Mouse (Mus musculus): ENCODE measurements at regions not wholly inside any gene's neighbourhood (a gene's known extent, or its start where the extent isn't known, plus 50 kb on each side); places are given as distances from the start of the nearest gene placed in this dataset.

DNA sequence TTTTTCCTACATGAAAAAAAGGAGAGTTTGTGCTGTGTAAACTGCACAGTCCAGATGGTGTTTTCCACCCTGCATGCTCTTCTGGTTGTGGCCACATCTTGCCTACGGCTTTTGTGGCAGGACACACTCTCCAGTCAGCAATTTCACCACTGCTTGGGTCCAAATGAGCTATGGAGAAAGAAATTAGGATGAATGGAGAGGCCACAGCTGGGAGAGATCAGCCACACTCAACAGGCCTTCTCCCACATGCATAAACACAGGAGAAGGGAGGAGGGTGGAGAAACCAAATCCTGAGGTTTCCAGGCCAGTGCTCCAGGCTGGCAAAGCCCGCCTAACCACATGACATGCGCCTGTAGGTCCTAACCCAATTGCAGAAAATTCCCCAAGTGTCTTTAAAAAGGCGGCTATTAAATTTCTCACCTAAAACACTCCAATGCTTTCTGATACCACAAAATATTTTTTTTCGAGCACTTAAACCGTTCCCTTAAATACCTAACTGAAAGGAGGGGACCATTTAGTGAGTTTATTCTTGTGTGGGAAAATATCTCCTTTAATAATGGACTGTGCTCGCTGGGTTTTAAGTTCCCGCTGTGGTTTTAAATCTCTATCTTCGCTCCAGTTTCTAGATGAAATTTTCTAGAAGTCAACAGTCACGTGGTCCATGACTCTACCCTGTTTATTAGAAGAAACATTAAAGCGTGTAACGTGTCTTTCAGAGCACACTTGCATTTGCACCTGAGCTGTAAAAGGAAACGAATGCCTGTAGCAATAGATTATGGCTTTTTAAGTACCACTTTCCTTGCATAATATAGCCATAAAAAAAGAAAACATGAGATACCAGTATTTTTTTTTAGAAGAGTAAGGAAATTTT lies 97.9 kb upstream of the BC052040 start:
- TF ChIP-seq CTCF (IDR thresholded peaks at IDR 0.05; ENCODE audit: control insufficient read depth, insufficient read depth, insufficient read length) (no peak), MAX (IDR thresholded peaks at IDR 0.05) (no peak), CEBPB (IDR thresholded peaks at IDR 0.05; ENCODE audit: low read depth) (no peak), USF1 (IDR thresholded peaks at IDR 0.05; ENCODE audit: low read depth) (peak; percentile 69), FOSL1 (IDR thresholded peaks at IDR 0.05; ENCODE audit: insufficient read depth, low read length, poor library complexity, severe bottlenecking) (no peak)

All from C2C12 (cell line).